Mouse (Mus musculus) MEL (cell line): Measurements from ENCODE around the gene Cux1.

ENCODE experiments used
- CTCF ChIP-seq, 3 experiments: IDR thresholded peaks in 2 of 3; conservative IDR thresholded peaks in 1 of 3; 2 replicates each; pipeline ENCODE4 v1.5.1; 2011 to 2012; ENCODE audit warnings: low read length in 3 of 3, low read depth in 2 of 3, mild to moderate bottlenecking in 2 of 3, improper control_type of control experiment in 1 of 3, inconsistent platforms in 1 of 3, mixed read lengths in 1 of 3, moderate library complexity in 1 of 3; ENCODE audit not compliant: control insufficient read depth in 1 of 3, insufficient read depth in 1 of 3, poor library complexity in 1 of 3, severe bottlenecking in 1 of 3
- ETS1 ChIP-seq: IDR thresholded peaks from 2 replicates; pipeline ENCODE4 v1.6.1; 2012; ENCODE audit warnings: low read depth, mild to moderate bottlenecking, inconsistent platforms, low read length, improper control_type of control experiment, moderate library complexity
- KAT2A ChIP-seq: conservative IDR thresholded peaks from 2 replicates; pipeline ENCODE4 v1.6.1; 2012; ENCODE audit warnings: low read depth, low read length, improper control_type of control experiment, inconsistent platforms
- MYC ChIP-seq: IDR thresholded peaks from 2 replicates; pipeline ENCODE4 v1.6.1; 2011; ENCODE audit warnings: low read depth, mild to moderate bottlenecking, low read length, improper control_type of control experiment, moderate library complexity
- NELFE ChIP-seq: IDR thresholded peaks from 2 replicates; pipeline ENCODE4 v1.6.1; 2011; ENCODE audit warnings: low read depth, low read length, improper control_type of control experiment
- SIN3A ChIP-seq: IDR thresholded peaks from 2 replicates; pipeline ENCODE4 v1.6.1; 2012; ENCODE audit warnings: low read length, improper control_type of control experiment, inconsistent platforms
- TAL1 ChIP-seq: IDR thresholded peaks from 2 replicates; pipeline ENCODE4 v1.6.1; 2012; ENCODE audit warnings: mild to moderate bottlenecking, inconsistent platforms, low read length, moderate library complexity, mixed read lengths
- TCF12 ChIP-seq: IDR thresholded peaks from 2 replicates; pipeline ENCODE4 v1.6.1; 2014; ENCODE audit warnings: low read depth, mild to moderate bottlenecking, inconsistent platforms, low read length, improper control_type of control experiment, moderate library complexity
- ZC3H11A ChIP-seq: IDR thresholded peaks from 2 replicates; pipeline ENCODE4 v1.6.1; 2012; ENCODE audit warnings: low read depth, mild to moderate bottlenecking, inconsistent platforms, low read length, improper control_type of control experiment
- ZMIZ1 ChIP-seq: IDR thresholded peaks from 2 replicates; pipeline ENCODE4 v1.6.1; 2012; ENCODE audit warnings: low read depth, mild to moderate bottlenecking, inconsistent platforms, low read length, improper control_type of control experiment, moderate library complexity

DNA sequence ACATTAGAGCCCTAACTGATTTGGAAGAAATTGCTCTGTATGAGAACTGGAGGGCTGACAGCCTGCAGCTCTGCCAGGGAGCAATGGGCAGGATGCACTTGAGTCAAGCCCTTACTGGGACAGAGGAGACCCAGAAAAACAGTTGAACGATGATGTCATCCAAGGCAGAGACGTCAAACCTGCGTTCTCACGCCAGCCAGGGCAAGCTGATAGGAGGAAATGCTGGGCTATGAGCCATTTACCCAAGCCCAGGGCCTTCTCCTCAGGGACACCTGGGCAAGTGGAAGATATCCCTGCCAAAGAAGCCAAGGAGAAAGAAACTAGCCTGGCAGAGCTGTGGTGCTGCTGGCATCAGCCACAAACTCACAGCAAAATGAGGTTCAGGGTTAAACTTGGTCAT, 242.8 kb downstream of the Cux1 start:
- TF ChIP-seq ZC3H11A (no peak), SIN3A (no peak), NELFE (no peak), CTCF (IDR thresholded peaks at IDR 0.05 in 2 of 3, conservative IDR thresholded peaks at IDR 0.05 in 1 of 3; ENCODE audit: control insufficient read depth in 1 of 3, insufficient read depth in 1 of 3, low read depth in 2 of 3, low read length in 3 of 3, poor library complexity in 1 of 3, severe bottlenecking in 1 of 3) (no peak), ETS1 (no peak), KAT2A (no peak), TAL1 (no peak), MYC (no peak), TCF12 (no peak), ZMIZ1 (no peak)
